Mouse (Mus musculus) midbrain, embryonic 14.5 days (tissue): ENCODE results near the gene Hapln1. TPM values are rescaled to one million over a fixed set of nuclear protein-coding genes. Genes with fewer than 3 reads are reported as not detected.
A peak's percentile ranks its signal among the peaks of the same experiment; 100 is the strongest.

Source experiments
- ATAC-seq: fragments of 200-750 bp; cut with Nextera tagmentation; 2 replicates; pipeline ENCODE4 v1.8.0; 2017; ENCODE audit warnings: moderate number of reproducible peaks, moderate library complexity; ENCODE audit not compliant: low FRiP score, low TSS enrichment
- DNase-seq: peaks from one replicate; pipeline ENCODE4 v3.0.0-alpha.2; 2015
- H3K27ac ChIP-seq: fragments of 300-500 bp; sonication (generic); replicated peaks from 2 replicates; pipeline ENCODE4 v1.5.1; 2014; ENCODE audit warnings: mild to moderate bottlenecking, low read depth, low read length, moderate library complexity
- H3K27me3 ChIP-seq: fragments of 300-500 bp; sonication (generic); 2 replicates; pipeline ENCODE4 v1.6.1; 2014; ENCODE audit warnings: low read length, control low read depth, mixed read lengths; ENCODE audit not compliant: control insufficient read depth, insufficient read depth
- H3K36me3 ChIP-seq: fragments of 300-500 bp; sonication (generic); 2 replicates; pipeline ENCODE4 v1.6.1; 2014; ENCODE audit warnings: low read length, control low read depth; ENCODE audit not compliant: control insufficient read depth, insufficient read depth
- H3K4me1 ChIP-seq: fragments of 300-500 bp; sonication (generic); 2 replicates; pipeline ENCODE4 v1.6.1; 2014; ENCODE audit warnings: mild to moderate bottlenecking, antibody characterized with exemption, low read length, control low read depth; ENCODE audit not compliant: control insufficient read depth, insufficient read depth
- H3K4me2 ChIP-seq: fragments of 300-500 bp; sonication (generic); 2 replicates; pipeline ENCODE4 v1.6.1; 2014; ENCODE audit warnings: mild to moderate bottlenecking, low read length, moderate library complexity
- H3K4me3 ChIP-seq: fragments of 300-500 bp; sonication (generic); replicated peaks from 2 replicates; pipeline ENCODE4 v1.5.1; 2014; ENCODE audit warnings: low read depth, low read length
- H3K9ac ChIP-seq: fragments of 300-500 bp; sonication (generic); replicated peaks from 2 replicates; pipeline ENCODE4 v1.6.1; 2014; ENCODE audit warnings: mild to moderate bottlenecking, low read length, moderate library complexity
- H3K9me3 ChIP-seq: fragments of 300-500 bp; sonication (generic); 2 replicates; pipeline ENCODE4 v1.6.1; 2016; ENCODE audit warnings: low read length, control low read depth, mixed read lengths; ENCODE audit not compliant: control insufficient read depth
- WGBS: fragments of 180-500 bp; shearing (Covaris S2); extraction: QIAGEN DNeasy Blood & Tissue Kit; methylation state at CpG from one replicate; pipeline ENCODE4 v1.1.7; 2014; 5-methylcytosine and 5-hydroxymethylcytosine counted together
- polyA plus RNA-seq: library from polyadenylated mRNA; unstranded; fragments of >200 nt; fragmentation: Nextera tagmentation; extraction: Ambion mirVana; gene quantifications from 2 replicates; pipeline ENCODE4 v1.2.1, GENCODE M21; 2014

The Hapln1 gene
- polyA plus RNA-seq, 1 experiment from 2014 or later, result 0.29 TPM

GRCm38 (mm10) chr13:89637012-89637411 is 97.4 kb downstream of the Hapln1 start:
- Histone ChIP-seq H3K4me3 (no peak overlapping the region), H3K4me2 (no peak overlapping the region), H3K4me1 (no peaks in the 10 kb centered on the region), H3K27ac (no peak overlapping the region), H3K9me3 (no peaks in the 10 kb centered on the region), H3K27me3 (no peaks in the 10 kb centered on the region), H3K9ac (no peak overlapping the region), H3K36me3 (no peaks in the 10 kb centered on the region)
- no peak for ATAC-seq
- WGBS, result 83% methylated on average over 3 of the region's 3 CpGs
- no peak for DNase-seq

DNA sequence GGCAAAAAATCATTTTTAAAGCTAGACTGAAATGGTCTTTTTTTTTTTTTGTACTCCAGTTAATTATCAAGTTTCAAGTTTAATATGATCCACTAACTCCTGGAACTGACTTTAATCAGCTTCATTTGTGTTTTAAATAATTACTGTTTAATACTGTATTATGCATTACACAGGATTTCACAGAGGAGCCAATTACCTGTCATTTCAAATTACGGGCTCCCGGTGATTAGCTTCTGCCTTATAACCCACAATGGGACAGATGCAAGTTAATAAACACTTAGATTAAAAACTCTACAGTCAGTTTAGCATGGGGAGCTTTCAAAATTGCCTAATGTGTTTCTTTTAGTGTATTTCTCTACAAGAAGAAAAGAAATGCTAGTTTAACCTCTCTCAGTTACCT is 106.0 kb downstream of the Hapln1 start:
- Histone ChIP-seq H3K36me3 (no peaks in the 10 kb centered on the region), H3K9me3 (no peaks in the 10 kb centered on the region), H3K9ac (no peak overlapping the region), H3K4me2 (no peak overlapping the region), H3K4me3 (no peak overlapping the region), H3K27ac (no peak overlapping the region), H3K27me3 (no peaks in the 10 kb centered on the region), H3K4me1 (no peaks in the 10 kb centered on the region)
- ATAC-seq, result no peak
- WGBS, result 73% methylated on average over 2 of the region's 2 CpGs
- DNase-seq, result peak; percentile 32

- DNase-seq (no peak), ATAC-seq (no peak)
- H3K27me3 ChIP-seq, result no peaks in the 10 kb centered on the region
- no peak overlapping the region for H3K4me2 ChIP-seq
- no peak overlapping the region for H3K27ac ChIP-seq
- H3K4me1 ChIP-seq, result no peaks in the 10 kb centered on the region
- WGBS, result 75% methylated on average over 1 of the region's 1 CpGs
- H3K9me3 ChIP-seq, result no peaks in the 10 kb centered on the region
- H3K4me3 ChIP-seq, result no peak overlapping the region
- H3K36me3 ChIP-seq, result peaks cover 11% of the 10 kb centered on the region
- H3K9ac ChIP-seq, result no peak overlapping the region
Observed at GRCm38 (mm10) chr13:89652773-89653172, 113.2 kb downstream of the Hapln1 start.

DNA sequence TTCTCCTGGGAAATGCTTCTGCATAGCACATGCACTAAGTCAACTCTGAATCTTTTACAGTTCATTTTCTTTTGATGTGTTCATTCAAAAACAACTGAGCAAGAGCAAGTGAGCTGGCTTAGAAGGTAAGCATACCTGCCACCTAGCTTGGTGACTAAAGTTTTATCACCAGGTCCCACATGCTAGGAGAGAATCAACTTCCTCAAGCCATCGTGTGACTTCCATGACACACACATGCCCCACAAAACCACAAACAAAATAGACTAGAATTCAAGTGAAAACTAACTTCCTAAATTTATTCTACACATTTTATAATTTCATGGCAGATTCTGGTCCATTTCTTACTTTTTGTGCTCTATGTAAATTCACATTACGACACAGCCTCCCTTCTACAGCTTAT is 113.7 kb downstream of the Hapln1 start:
- peaks cover 11% of the 10 kb centered on the region for H3K36me3 ChIP-seq
- no peak overlapping the region for H3K4me3 ChIP-seq
- WGBS, result 96% methylated on average over 2 of the region's 2 CpGs
- H3K27me3 ChIP-seq, result no peaks in the 10 kb centered on the region
- no peaks in the 10 kb centered on the region for H3K9me3 ChIP-seq
- H3K4me2 ChIP-seq, result no peak overlapping the region
- no peak overlapping the region for H3K27ac ChIP-seq
- ATAC-seq (no peak), DNase-seq (peak; percentile 12)
- H3K4me1 ChIP-seq, result no peaks in the 10 kb centered on the region
- H3K9ac ChIP-seq, result no peak overlapping the region

- no peaks in the 10 kb centered on the region for H3K4me1 ChIP-seq
- H3K4me3 ChIP-seq, result no peak overlapping the region
- no peaks in the 10 kb centered on the region for H3K27me3 ChIP-seq
- DNase-seq, result no peak
- no peak overlapping the region for H3K4me2 ChIP-seq
- H3K9ac ChIP-seq, result no peak overlapping the region
- peaks cover 14% of the 10 kb centered on the region for H3K36me3 ChIP-seq
- WGBS, result 96% methylated on average over 11 of the region's 11 CpGs
- ATAC-seq, result no peak
- H3K9me3 ChIP-seq, result no peaks in the 10 kb centered on the region
- H3K27ac ChIP-seq, result no peak overlapping the region
Observed at GRCm38 (mm10) chr13:89657046-89657445, 117.5 kb downstream of the Hapln1 start.

Other genes with a start within 250 kb of the Hapln1 start
- 38.2 and 38.5 TPM in 2 replicates for gene Vcan, start 202.7 kb downstream of the Hapln1 start, polyA plus RNA-seq